Mouse (Mus musculus): ENCODE data around the gene Hsdl2.
"Not testable (repeated sequence)": the region's sequence is repeated elsewhere in the genome, so short reads cannot be mapped to it uniquely, and the experiment has no call there.

Gene Hsdl2
- long read RNA-seq, experiment 1, transcript Hsdl2-201 (11 exons, 2,611 nt), result major isoform, 40 of 56 reads
- long read RNA-seq, experiment 1, partial matches to known transcripts, result 6 of 56 reads
- long read RNA-seq, experiment 1, other reads (novel, unspliced or antisense), result 10 of 56 reads
- long read RNA-seq, experiment 2, transcript Hsdl2-201 (11 exons, 2,611 nt), result major isoform, 70 of 93 reads
- long read RNA-seq, experiment 2, partial matches to known transcripts, result 10 of 93 reads
- long read RNA-seq, experiment 2, other reads (novel, unspliced or antisense), result 13 of 93 reads

DNA sequence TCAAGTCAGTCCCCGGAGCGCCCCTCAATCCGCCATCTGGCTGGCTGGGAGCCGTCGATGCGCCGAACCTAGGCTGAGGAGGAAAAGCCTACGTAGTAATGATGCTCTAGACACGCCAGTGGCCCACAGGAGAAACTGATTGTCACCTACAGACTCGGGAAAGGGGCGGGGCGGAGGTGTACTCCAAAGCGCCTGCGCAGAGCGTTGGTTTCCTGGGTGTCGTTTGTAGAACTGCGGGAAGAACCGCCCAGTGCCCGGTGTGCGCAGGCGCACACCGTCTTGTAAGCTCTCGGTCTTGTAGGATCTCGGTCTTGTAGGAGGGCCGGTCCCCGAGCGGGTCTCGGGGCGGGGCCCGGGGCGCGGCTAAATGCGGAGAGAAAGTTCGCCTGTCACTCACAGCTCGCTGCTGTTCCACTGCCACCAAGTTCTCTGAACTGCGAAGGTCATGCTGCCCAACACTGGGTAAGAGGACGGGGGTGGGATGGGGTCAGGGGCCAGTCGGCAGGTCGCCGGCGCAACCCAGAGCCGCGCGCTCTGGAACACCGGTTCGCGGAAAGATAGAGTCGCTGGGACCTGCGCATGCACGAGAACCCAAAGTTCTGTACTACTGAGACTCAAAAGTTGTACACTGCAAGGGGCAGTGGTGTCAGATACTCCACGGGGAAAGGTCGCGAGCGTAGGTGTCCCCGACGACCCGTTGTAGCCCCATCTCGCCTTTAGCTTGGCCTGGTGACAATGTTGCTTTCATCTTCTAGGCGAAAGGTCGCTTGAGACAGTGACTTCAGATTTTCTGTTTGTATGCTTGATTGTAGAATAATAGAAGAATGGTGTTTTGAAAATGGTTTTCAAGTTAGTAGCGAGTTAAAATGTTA, at the start of gene Hsdl2:
Gene Hsdl2 (plus strand): TSS at position 250 of the 872 bp plus-strand sequence.
- intact Hi-C loops (cut with DNase I), result no loop called here

GRCm38 (mm10) chr4:59533268-59533667, 48.1 kb upstream of the Hsdl2 start:
- intact Hi-C loops (cut with DNase I), result no loop called here

GRCm38 (mm10) chr4:59535624-59536023, 45.7 kb upstream of the Hsdl2 start:
- intact Hi-C loops (cut with DNase I), result no loop called here

DNA sequence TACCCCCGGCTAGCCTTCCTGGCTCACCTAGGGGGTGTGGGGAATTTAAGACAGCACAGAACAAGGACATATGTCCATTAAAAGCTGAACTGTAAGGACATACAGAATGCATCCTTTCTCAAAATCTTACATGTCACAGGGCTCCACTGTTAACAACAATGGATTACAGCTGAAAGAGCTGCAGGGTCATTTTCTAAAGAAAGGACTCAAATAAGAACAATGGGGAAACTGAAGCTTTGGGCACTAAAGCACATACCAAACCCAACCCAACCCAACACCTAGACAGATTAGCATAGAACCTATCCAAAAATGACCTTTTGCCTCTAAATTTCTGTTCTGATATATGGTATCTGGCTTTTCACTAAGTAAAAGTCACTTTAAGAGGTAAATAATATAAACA, 45.1 kb upstream of the Hsdl2 start:
- intact Hi-C loops (cut with DNase I), result no loop called here

DNA sequence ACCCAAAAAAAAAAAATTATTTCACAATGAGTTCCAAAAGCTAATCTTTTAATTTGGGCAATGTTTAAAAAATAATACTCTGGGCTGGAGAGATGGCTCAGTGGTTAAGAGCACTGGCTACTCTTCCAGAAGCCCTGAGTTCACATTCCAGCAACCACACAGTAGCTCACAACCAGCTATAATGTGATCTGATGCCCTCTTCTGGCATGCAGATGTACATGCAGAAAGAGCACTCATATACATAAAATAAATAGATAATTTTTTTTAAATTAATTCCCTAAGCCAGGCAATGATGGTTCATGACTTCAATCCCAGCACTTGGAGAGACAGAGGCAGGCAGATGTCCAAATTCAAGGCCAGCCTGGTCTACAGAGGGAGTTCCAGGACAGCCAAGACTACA, 38.4 kb upstream of the Hsdl2 start:
- intact Hi-C loops (cut with DNase I), result no loop called here

GRCm38 (mm10) chr4:59544654-59545053, 36.7 kb upstream of the Hsdl2 start:
- intact Hi-C loops (cut with DNase I), result no loop called here

DNA sequence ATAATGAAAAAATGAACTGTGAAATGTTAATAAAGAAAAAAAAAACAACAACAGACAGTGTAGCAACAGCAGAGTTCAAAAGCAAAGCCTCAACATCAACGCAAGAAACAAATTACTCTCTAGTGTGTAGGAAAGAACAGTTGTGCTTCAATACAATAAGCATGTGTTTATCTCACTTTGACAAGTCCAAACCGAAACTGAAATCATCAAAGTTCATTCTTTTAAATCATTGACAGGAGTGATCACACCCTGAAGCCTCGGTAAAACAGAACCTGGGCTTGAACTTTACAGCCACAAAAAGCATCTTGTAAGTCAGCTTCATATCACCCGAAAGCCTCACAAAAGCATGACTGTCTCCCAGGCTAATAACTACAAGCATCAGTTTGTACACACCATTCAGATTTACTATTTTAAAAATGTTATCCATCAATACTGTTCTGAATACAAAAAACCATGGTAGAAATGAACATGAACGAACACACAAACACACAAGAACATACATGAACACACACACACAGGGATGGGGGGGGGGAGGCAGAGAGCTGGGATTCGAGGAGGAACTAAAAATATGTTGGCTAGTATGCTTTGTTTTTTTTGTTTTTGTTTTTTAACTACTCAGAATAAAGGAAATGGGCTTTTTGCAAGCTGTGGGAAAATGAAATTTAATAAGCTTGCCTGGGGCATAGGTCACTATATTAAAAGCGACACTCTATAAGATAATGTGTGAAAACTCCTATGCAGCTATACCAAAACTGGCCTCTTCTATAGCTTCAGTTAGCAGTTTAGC, 34.9 kb upstream of the Hsdl2 start:
- intact Hi-C loops (cut with DNase I), result no loop called here

- intact Hi-C loops (cut with DNase I), result no loop called here
Observed at GRCm38 (mm10) chr4:59547136-59547889, 34.0 kb upstream of the Hsdl2 start.

DNA sequence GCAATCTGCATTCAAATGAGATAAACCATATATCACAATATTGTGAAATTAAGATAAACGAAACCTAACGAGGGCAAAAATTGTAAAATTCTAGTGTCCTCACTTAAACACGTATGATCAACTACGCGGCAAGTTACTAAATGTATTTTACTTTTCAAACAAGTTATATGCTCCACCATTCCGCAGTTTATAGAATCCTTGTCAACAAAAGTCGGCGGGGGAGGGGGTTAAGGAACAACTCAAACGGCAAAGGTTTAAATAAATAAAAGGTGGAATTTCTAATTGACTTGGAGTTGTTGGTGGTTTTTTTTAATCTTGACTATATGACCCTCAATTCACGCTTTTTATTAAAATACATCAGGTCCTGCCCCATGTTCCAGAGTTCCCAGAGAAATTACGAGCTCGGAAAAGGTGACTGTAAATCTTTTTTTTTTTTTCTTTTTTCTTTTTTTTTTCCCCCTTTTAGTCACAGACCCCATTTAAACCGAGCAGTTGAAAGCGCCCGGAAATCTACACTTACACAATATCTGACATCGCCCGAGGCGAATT, 33.3 kb upstream of the Hsdl2 start:
- intact Hi-C loops (cut with DNase I), result no loop called here

GRCm38 (mm10) chr4:59548560-59549174, 32.7 kb upstream of the Hsdl2 start:
- intact Hi-C loops (cut with DNase I), result no loop called here

DNA sequence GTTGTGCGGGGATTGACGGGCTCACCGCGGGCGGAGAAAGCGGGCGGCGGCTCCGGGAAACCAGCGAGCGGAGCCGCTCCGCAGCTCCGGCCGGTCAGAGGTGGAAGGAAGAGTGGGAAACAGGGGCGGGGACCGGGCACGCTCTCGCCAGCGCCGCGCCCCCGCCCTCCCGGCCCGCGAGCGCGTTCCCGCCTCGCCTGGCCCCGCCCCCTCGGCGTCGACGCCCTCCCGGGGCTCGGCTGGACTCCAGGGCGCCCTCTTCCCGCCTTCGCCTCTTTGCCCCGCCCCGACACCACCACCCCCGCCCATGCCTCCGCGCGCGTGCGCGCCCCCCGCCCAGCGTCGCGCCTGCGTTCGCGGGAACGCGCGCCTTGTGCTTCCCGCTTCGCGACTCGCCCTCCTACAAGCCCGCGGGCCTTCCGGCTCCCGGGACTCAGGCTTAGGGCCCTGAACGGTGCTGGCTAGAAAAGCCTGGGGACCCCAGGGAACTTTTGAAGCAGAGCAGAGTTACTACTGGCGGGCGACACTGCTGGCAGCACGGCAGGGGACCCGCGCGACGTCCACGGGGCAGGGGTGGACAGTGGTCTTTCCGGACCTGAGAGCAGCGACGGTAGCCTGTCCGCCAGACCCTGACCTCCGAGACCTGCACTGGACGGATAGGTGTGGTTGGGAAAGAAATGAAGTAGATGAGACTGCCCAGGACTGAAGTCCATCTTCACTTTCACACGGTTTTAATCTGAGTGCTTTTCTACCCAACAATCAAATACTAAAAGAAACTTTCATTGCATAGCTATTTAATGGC, 32.0 kb upstream of the Hsdl2 start, which contains the start of gene Ptbp3:
Gene Ptbp3 (minus strand): TSS at position 190 of the 802 bp plus-strand sequence.
- intact Hi-C loops (cut with DNase I), result no loop called here

- intact Hi-C loops (cut with DNase I), result no loop called here
Observed at GRCm38 (mm10) chr4:59549977-59550560, 31.3 kb upstream of the Hsdl2 start.

GRCm38 (mm10) chr4:59551901-59552300, 29.5 kb upstream of the Hsdl2 start:
- intact Hi-C loops (cut with DNase I), result no loop called here

- intact Hi-C loops (cut with DNase I), result no loop called here
Observed at GRCm38 (mm10) chr4:59552835-59553234, 28.5 kb upstream of the Hsdl2 start.

DNA sequence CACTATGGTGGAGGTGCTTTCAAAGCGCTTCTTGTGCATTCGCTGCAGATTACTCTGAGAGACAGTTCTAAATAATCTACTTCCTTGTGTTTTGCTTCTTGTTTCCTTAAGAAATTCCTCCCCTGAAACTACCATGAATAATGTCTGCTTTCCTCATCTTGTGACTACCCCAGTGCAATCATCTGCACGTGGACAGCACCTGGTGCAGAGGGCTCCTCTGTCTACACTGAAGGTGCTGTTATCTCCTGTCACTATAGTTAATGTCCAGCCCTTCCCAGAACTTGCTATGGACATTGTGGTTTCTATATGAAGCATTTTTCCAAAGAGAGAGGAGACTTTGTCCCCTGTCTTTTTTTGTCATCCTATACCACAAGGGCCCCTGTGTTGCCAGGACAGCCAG, 27.8 kb upstream of the Hsdl2 start:
- intact Hi-C loops (cut with DNase I), result no loop called here

- intact Hi-C loops (cut with DNase I), result no loop called here
Observed at GRCm38 (mm10) chr4:59555177-59555576, 26.2 kb upstream of the Hsdl2 start.

GRCm38 (mm10) chr4:59557343-59557742, 24.0 kb upstream of the Hsdl2 start:
- intact Hi-C loops (cut with DNase I), result not testable (repeated sequence)

DNA sequence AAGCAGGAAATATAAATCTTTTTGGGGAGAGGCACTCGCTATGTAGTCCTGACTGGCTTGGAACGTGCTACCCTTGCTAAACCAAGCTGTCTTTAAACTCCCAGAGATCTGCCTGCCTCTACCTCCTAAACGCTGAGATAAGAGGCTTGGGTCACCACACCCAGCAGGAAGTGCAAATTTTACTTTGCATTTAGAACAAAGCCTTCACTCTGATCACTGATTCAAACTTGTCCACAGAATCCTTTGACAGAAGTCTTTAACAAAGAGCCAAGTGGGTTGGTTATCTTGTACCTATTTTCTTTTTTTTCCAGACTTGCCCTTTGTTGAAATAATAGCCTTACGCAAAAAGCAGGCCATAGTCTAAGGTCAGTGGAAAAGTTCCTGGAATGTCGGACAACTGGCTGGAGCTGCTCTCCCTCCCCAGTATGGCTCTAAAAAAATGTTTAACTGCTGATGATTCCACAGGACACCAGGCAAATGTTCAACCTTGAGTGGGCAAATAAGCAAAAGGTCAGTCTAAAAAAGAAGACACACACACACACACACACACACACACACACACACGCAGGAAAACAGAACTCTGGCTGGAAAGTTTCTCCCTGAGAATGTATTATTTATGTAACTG, 23.2 kb upstream of the Hsdl2 start:
- intact Hi-C loops (cut with DNase I), result no loop called here

GRCm38 (mm10) chr4:59560141-59560540, 21.2 kb upstream of the Hsdl2 start:
- intact Hi-C loops (cut with DNase I), result no loop called here
